Mouse (Mus musculus) thymus, postnatal 25 days (tissue): ENCODE data around the gene Kcne4.
"Not testable (repeated sequence)": the region's sequence is repeated elsewhere in the genome, so short reads cannot be mapped to it uniquely, and the experiment has no call there.

Source experiments
- DNase-seq: peaks from one replicate; pipeline ENCODE4 v3.0.0; 2022

Gene Kcne4

GRCm38 (mm10) chr1:78816639-78817038, at the start of gene Kcne4:
Gene Kcne4, plus strand, starts transcription at chr1:78816758.
- DNase-seq, result no peak

- no peak for DNase-seq
Measured at GRCm38 (mm10) chr1:78781899-78782298, 34.7 kb upstream of the Kcne4 start.

- DNase-seq, result not testable (repeated sequence)
Measured at GRCm38 (mm10) chr1:78784936-78785335, 31.6 kb upstream of the Kcne4 start.

- no peak for DNase-seq
Measured at GRCm38 (mm10) chr1:78789744-78790143, 26.8 kb upstream of the Kcne4 start.

- DNase-seq, result no peak
Measured at GRCm38 (mm10) chr1:78807428-78807827, 9.1 kb upstream of the Kcne4 start.

GRCm38 (mm10) chr1:78809819-78810218, 6.7 kb upstream of the Kcne4 start:
- DNase-seq, result no peak

GRCm38 (mm10) chr1:78810904-78811303, 5.7 kb upstream of the Kcne4 start:
- no peak for DNase-seq

GRCm38 (mm10) chr1:78811975-78812490, 4.5 kb upstream of the Kcne4 start:
- DNase-seq, result no peak

GRCm38 (mm10) chr1:78817756-78818155, 1.2 kb downstream of the Kcne4 start:
- DNase-seq, result no peak

- no peak for DNase-seq
Measured at GRCm38 (mm10) chr1:78818630-78819526, 2.3 kb downstream of the Kcne4 start.

GRCm38 (mm10) chr1:78819592-78819991, 3.0 kb downstream of the Kcne4 start:
- no peak for DNase-seq

- DNase-seq, result no peak
Measured at GRCm38 (mm10) chr1:78820176-78820575, 3.6 kb downstream of the Kcne4 start.

GRCm38 (mm10) chr1:78821111-78821510, 4.6 kb downstream of the Kcne4 start:
- no peak for DNase-seq

- no peak for DNase-seq
Measured at GRCm38 (mm10) chr1:78821733-78822430, 5.3 kb downstream of the Kcne4 start.

GRCm38 (mm10) chr1:78825246-78825645, 8.7 kb downstream of the Kcne4 start:
- DNase-seq, result no peak

GRCm38 (mm10) chr1:78838468-78838867, 21.9 kb downstream of the Kcne4 start:
- no peak for DNase-seq

GRCm38 (mm10) chr1:78840769-78841168, 24.2 kb downstream of the Kcne4 start:
- DNase-seq, result no peak

- no peak for DNase-seq
Measured at GRCm38 (mm10) chr1:78845661-78846060, 29.1 kb downstream of the Kcne4 start.

- DNase-seq, result no peak
Measured at GRCm38 (mm10) chr1:78846471-78846870, 29.9 kb downstream of the Kcne4 start.

- DNase-seq, result no peak
Measured at GRCm38 (mm10) chr1:78852408-78853093, 36.0 kb downstream of the Kcne4 start.

GRCm38 (mm10) chr1:78853094-78853445, 36.5 kb downstream of the Kcne4 start:
- DNase-seq, result no peak

GRCm38 (mm10) chr1:78854306-78854705, 37.7 kb downstream of the Kcne4 start:
- no peak for DNase-seq

- no peak for DNase-seq
Measured at GRCm38 (mm10) chr1:78859573-78859972, 43.0 kb downstream of the Kcne4 start.
